Mouse (Mus musculus) adrenal gland, postnatal 25 days (tissue): ENCODE measurements around the gene Nup160. TPM values are rescaled to one million over a fixed set of nuclear protein-coding genes. Genes with fewer than 3 reads are reported as not detected.

Experiments
- DNase-seq: peaks from one replicate; pipeline ENCODE4 v3.0.0; 2021; ENCODE audit warnings: mixed read lengths
- total RNA-seq: library from RNA; stranded (reverse); gene quantifications from 2 replicates; pipeline ENCODE4 v1.2.3, GENCODE M21; 2021

The Nup160 gene
- total RNA-seq, 1 experiment from 2014 or later = 23.4 TPM

DNA sequence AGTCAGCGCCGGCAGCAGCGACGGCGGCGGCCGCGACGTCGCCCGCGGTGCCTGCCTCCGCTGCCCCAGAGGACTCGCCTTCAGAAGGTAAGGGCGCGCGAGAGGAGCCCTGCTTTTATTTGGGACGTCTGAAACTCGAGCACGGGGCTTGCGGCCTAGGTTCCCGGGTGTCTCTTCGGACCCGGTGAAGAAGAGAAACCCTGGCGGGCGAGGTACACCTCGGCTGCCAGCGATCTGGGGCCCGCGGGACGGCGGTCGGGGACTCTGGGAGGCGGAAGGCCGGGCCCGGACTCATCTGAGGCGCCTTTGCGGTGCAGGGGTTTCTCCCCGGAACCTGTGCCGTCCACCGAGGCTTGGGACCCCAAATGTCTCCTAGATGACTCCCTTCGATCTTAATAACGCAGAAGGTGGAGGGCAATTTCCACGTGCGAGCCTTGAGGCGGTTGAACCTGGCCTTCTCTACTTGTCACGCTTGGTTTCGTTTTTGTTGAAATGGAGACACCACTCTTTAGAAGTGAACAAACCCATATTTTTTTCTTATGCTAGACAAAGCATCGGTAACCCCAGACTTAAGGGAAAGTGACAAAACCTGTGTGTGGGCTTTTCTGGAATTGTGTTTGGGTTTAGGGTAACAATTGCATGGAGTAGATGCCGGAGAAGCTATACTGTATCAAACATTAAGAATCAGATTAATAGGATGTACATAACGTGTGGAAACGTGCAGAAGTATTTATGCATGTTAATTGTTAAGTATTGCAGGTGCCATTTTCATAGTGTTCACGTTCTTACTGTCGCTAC is 68.9 kb downstream of the Nup160 start:
- DNase-seq = peak; percentile 56

DNA sequence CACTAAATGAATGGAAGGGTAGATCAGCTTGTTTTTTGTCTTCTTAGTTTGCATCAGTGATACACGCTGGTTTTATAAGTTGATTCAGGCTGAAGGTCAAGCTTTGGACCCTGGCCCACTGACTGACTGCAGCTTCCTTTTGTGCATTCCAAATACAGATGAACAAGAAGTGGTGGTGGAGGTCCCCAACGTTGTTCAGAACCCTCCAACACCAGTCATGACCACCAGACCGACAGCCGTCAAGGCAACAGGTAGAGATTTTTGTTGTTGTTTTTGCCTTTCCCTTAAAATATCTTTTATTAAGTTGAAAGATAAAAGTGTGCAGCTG is 69.5 kb downstream of the Nup160 start:
- no peak for DNase-seq

- no peak for DNase-seq
Observed at GRCm38 (mm10) chr2:90747131-90747530, 70.1 kb downstream of the Nup160 start.

DNA sequence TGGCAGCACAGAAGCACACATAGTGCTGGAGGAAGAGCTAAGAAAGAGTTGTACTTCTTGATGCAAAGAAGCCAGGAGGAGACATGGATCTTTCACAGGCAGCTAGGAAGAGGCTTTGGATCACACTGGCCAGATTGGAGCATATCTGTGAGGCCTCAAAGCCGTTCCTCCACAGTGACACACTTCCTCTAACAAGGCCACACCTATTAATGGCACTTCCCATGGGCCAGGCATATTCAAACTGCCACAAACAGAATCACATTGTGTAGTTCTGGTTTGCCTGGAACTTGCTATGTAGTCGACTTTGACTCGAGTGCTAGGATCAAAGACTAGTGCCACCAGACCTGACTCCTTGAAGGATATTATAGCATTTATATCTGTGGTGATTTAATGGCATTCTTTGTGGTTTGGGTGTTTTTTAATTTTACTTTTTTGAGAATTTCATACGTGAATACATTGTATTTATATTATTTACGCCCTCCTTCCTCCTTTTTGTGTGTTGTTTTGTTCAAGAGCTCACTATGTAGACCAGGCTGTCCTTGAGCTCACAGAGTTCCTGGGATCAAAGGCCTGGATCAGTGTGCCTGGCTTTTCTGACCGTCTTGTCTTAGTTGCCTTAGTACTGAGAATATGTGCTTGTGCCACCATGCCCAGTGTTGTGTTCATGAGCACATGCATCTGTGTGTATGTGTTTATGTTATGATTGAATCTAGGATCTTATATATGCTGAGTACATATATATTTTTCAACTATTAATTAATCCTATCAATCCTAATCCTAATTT is 72.9 kb downstream of the Nup160 start:
- no peak for DNase-seq

- no peak for DNase-seq
Observed at GRCm38 (mm10) chr2:90753565-90753964, 76.5 kb downstream of the Nup160 start.

DNA sequence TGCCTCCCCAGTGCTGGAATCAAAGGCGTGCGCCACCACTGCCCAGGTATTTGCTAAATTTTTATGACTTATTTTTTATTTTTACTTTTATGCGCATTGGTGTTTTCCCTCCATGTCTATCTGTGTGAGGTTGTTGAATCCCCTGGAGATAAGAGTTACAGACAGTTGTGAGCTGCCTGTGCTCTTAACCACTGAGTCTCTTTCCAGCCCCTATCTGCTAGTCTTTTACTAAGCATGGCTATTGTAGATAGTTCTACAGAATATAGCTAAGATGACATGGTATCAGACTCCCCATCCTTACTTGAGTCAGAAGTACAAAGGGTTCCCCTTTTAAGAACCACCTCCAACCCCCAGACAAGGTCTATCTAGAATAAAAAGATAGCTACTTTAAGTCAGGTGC is 77.2 kb downstream of the Nup160 start:
- DNase-seq = no peak

DNA sequence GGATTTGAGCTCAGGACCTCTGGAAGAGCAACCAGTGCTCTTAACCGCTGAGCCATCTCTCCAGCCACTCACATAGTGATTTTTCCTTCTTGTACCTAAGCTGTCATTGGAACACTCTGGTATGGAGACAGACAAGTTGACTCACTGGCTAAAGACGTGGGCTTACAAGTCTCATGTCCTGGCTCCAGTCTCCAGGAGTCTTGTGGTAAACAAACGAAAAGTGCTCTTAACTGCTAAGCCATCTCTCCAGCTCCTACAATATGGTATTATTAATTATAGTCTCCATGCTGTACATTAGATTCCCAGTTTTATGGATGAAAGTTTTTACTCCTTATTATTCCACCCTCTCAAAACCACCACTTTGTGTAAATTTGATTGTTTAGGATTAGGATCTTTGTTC is 88.1 kb downstream of the Nup160 start:
- DNase-seq = no peak

DNA sequence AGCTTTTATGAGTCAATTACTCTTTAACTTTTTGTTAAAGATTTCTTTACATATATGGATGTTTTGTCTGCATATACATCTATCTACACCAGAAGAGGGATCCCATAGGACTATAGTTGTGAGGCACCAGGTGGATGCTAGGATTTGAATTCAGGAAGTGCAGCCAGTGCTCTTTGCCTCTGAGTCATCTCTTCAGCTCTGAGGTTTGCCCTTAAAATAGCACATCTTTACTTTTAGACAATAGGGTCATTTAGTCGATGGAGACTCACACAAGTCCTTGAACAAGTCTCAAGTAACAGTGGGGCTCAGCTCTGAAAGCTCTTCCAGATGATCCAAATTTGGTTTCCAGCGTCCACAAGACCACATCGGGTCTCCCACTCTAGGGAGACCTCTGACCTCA is 104.3 kb downstream of the Nup160 start:
- DNase-seq = no peak

DNA sequence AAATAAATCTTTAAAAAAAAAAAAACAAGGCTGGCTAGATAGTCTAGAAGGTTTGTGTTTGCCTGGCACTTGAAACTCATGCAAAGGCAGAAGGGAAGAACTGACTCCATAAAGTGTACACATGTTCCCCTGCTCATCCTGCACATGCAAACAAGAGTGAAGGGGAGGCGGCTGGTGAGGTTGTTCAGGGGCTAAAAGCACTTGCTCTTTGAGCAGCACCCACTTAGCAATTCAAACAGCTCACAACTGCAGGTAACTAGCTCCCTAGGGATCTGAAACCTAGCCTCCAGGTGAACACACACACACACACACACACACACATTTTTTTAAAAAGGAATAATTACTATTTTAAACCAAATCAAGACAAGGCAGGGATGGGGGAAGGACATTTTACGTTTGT is 104.9 kb downstream of the Nup160 start:
- DNase-seq = no peak

DNA sequence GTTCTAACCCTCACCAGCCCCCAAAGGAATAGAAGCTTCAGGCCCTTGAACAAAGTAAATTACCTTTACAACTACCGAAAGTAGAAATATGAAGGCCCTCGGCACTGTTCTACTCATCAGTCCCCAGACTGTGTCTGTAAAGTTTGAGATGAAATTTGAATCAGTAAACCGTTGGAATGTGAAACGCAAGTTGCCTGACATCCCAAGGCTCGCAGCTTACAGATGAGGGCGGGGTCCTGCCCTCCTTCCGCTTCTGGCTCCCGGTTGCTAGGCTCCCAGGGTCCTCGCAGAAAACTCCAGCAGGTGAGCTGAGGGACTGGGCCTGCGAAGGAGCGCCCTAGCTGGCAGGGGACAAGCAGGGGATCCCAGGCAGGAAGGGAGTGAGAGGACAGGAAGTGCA is 105.4 kb downstream of the Nup160 start, which contains the start of gene Agbl2:
Gene Agbl2 (plus strand): TSS at position 270 of the 400 bp plus-strand sequence.
- peak; percentile 14 for DNase-seq

DNA sequence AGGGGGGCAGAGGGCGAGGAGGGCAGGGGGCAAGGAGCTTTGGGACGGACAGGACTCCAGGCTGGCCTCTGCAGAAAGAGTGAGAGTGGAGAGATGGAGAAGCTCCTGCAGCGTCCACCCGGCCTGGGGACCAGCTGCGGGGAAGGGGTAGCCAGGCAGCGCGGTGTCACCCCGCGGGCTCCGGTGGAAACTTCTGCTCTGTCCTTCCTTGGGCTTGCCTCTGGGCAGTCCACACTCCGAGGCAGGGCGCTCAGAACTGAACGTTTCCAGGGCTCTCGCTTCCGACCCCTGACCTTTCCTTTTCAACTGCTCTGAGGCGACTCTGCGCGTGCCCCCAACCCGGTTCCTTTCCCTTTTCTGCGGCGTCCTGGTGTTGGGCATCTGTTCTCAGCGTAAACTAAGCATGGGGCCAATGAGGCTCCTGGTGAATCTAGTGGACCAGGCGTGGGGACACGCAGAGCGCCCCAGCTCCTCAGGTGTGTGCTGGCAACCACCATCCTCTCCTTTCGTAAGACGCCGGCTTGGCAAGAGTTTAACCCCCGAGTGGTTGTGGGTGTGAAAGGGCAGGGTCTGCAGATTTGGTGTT is 106.0 kb downstream of the Nup160 start:
- DNase-seq = peak; percentile 26

Other genes starting within 250 kb of the Nup160 start
- 16.0 and 17.4 TPM in 2 replicates for gene Ptprj, start 96.6 kb upstream of the Nup160 start, total RNA-seq
- gene Fnbp4, start 68.2 kb downstream of the Nup160 start, total RNA-seq = 65.2 and 72.0 TPM in 2 replicates
- gene Agbl2, start 105.5 kb downstream of the Nup160 start, total RNA-seq = 0.67 and 1.5 TPM in 2 replicates
- 248 and 259 TPM in 2 replicates for gene Mtch2, start 169.9 kb downstream of the Nup160 start, total RNA-seq
- 1.00 and 1.9 TPM in 2 replicates for gene C1qtnf4, start 208.6 kb downstream of the Nup160 start, total RNA-seq
- gene Kbtbd4, start 227.5 kb downstream of the Nup160 start, total RNA-seq = 30.9 and 36.0 TPM in 2 replicates
- gene Ndufs3, start 227.6 kb downstream of the Nup160 start, total RNA-seq = 313 and 358 TPM in 2 replicates